In genomic region chr3:83098546-83099034, GRCm38 (mm10) we compare ENCODE assay signal across 9 mouse cellular contexts. TPM values are rescaled to one million over a fixed set of nuclear protein-coding genes. Genes with fewer than 3 reads are reported as not detected.
DNase-seq lines count a peak whose midpoint lies in the region; ATAC-seq and TF ChIP-seq lines count a peak whose summit lies in the region.
"Had no signal": no experiment of that assay in that cellular context is flagged by ENCODE, and none has a peak within 500 bp of the region (broad histone marks: within the 10 kb centered on the region; RNA-seq: fewer than 3 reads in every experiment).

No protein-coding gene starts in this region.

- H3K4me3 ChIP-seq in left cerebral cortex, adult 2 months: peak overlapping the region; percentile 23
- peak overlapping the region; percentile 4; the same call in 1 of the 2 replicates for H3K4me3 ChIP-seq in forebrain, embryonic 11.5 days (ENCODE audit: low read depth, low read length)
- H3K4me3 ChIP-seq in limb, embryonic 15.5 days: peak overlapping the region; percentile 15

- H3K4me1 ChIP-seq in forebrain, embryonic 11.5 days (replicated peaks; ENCODE audit: control insufficient read depth, insufficient read depth, low read length): peaks cover 9% of the 10 kb centered on the region; the same call in 1 of the 2 replicates
- peaks cover 6% of the 10 kb centered on the region; the same call in 1 of the 2 replicates for H3K4me1 ChIP-seq in limb, embryonic 15.5 days

- H3K27ac ChIP-seq in left cerebral cortex, adult 2 months: no peak overlapping the region
- peak overlapping the region; percentile 31; the same call in 1 of the 2 replicates for H3K27ac ChIP-seq in forebrain, embryonic 11.5 days (ENCODE audit: low read depth, low read length)
- no peak overlapping the region for H3K27ac ChIP-seq in limb, embryonic 15.5 days

- DNase-seq in left cerebral cortex, adult 2 months (ENCODE audit: extremely low spot score in 1 of 2, low spot score in 2 of 2): peak in 1 of 2 experiments; percentile 16
- no peak for DNase-seq in left cerebral cortex, postnatal 4 days
- DNase-seq in forebrain, embryonic 11.5 days (ENCODE audit: low spot score): peak; percentile 61
- peak; percentile 61 for DNase-seq in retina, embryonic 14.5 days (ENCODE audit: low spot score)
- DNase-seq in thymus, adult 18-20 months: no peak
- DNase-seq in testis, postnatal 10 days (ENCODE audit: low spot score): no peak

- no peak for TF ChIP-seq CTCF in left cerebral cortex, adult 2 months (IDR thresholded peaks at IDR 0.05)

- 3% methylated on average over 14 of the region's 14 CpGs for WGBS in forebrain, embryonic 11.5 days
- 19% methylated on average over 14 of the region's 14 CpGs for WGBS in limb, embryonic 15.5 days

- H3K36me3 ChIP-seq in forebrain, embryonic 11.5 days (ENCODE audit: control insufficient read depth, insufficient read depth, low read length): no peaks in the 10 kb centered on the region
- no peaks in the 10 kb centered on the region for H3K36me3 ChIP-seq in limb, embryonic 15.5 days

- H3K9ac ChIP-seq in forebrain, embryonic 11.5 days (ENCODE audit: low read length): peak overlapping the region; percentile 43; the same call in 1 of the 2 replicates
- no peak overlapping the region for H3K9ac ChIP-seq in limb, embryonic 15.5 days

- peak overlapping the region; percentile 45 for H3K4me2 ChIP-seq in forebrain, embryonic 11.5 days (ENCODE audit: low read depth, low read length, severe bottlenecking)
- peak overlapping the region; percentile 19; the same call in 1 of the 2 replicates for H3K4me2 ChIP-seq in limb, embryonic 15.5 days

- peaks cover 38% of the 10 kb centered on the region for H3K27me3 ChIP-seq in forebrain, embryonic 11.5 days (ENCODE audit: control insufficient read depth, insufficient read depth, low read length)
- H3K27me3 ChIP-seq in limb, embryonic 15.5 days: no peaks in the 10 kb centered on the region

- ATAC-seq in forebrain, embryonic 11.5 days (replicated peaks; ENCODE audit: low FRiP score): peak; percentile 85
- no peak for ATAC-seq in limb, embryonic 15.5 days (ENCODE audit: insufficient number of reproducible peaks, low FRiP score, low TSS enrichment, low read depth)
- no peak for ATAC-seq in CD4-positive, CD25-positive, alpha-beta regulatory T cell, adult 4 months

- intact Hi-C loops in left cerebral cortex, adult 2 months (cut with DNase I): no loop called here
- intact Hi-C loops in left cerebral cortex, postnatal 4 days (cut with DNase I): no loop called here

- no peaks in the 10 kb centered on the region for H3K9me3 ChIP-seq in forebrain, embryonic 11.5 days (ENCODE audit: control insufficient read depth, low read length)
- no peaks in the 10 kb centered on the region for H3K9me3 ChIP-seq in limb, embryonic 15.5 days

RNA-seq across cellular contexts. Expression of gene Dchs2, which starts 29.2 kb away (rescaled TPM):
- total RNA-seq in left cerebral cortex, adult 2 months (2021): 1 to 10 TPM; 2.6 to 4.2 TPM
- total RNA-seq in left cerebral cortex, postnatal 4 days (2021): 1 to 10 TPM; 5.3 to 7.7 TPM
- 0.05 TPM in 1 of 2 replicates, not detected in the other for polyA plus RNA-seq in forebrain, embryonic 11.5 days (2014; fragmentation: Nextera tagmentation; extraction: Ambion mirVana)
- 0.86 and 1.1 TPM in 2 replicates for polyA plus RNA-seq in limb, embryonic 15.5 days (2015; fragmentation: Nextera tagmentation; extraction: Ambion mirVana)
- not detected for polyA plus RNA-seq in CD4-positive, CD25-positive, alpha-beta regulatory T cell, adult 4 months (2017; shearing (Covaris generic))

RNA-seq across cellular contexts. Expression of gene Plrg1, which starts 43.3 kb away (rescaled TPM):
- total RNA-seq in left cerebral cortex, adult 2 months (2021): 10 to 100 TPM; 39.4 to 42.4 TPM
- 10 to 100 TPM; 58.6 to 60.0 TPM for total RNA-seq in left cerebral cortex, postnatal 4 days (2021)
- polyA plus RNA-seq in forebrain, embryonic 11.5 days (2014; fragmentation: Nextera tagmentation; extraction: Ambion mirVana): 129 and 135 TPM in 2 replicates
- 89.5 and 91.2 TPM in 2 replicates for polyA plus RNA-seq in limb, embryonic 15.5 days (2015; fragmentation: Nextera tagmentation; extraction: Ambion mirVana)
- 10 to 100 TPM; 61.2 to 64.4 TPM for polyA plus RNA-seq in CD4-positive, CD25-positive, alpha-beta regulatory T cell, adult 4 months (2017; shearing (Covaris generic))

RNA-seq across cellular contexts. Expression of gene Fgb, which starts 48.9 kb away (rescaled TPM):
- total RNA-seq in left cerebral cortex, adult 2 months (2021): not detected
- not detected for total RNA-seq in left cerebral cortex, postnatal 4 days (2021)
- not detected in 2 replicates for polyA plus RNA-seq in forebrain, embryonic 11.5 days (2014; fragmentation: Nextera tagmentation; extraction: Ambion mirVana)
- polyA plus RNA-seq in limb, embryonic 15.5 days (2015; fragmentation: Nextera tagmentation; extraction: Ambion mirVana): 0.27 and 1.4 TPM in 2 replicates
- not detected for polyA plus RNA-seq in CD4-positive, CD25-positive, alpha-beta regulatory T cell, adult 4 months (2017; shearing (Covaris generic))
- total RNA-seq: layer of hippocampus, postnatal 10 days had no signal

Comparison
In these comparisons a context has a peak if more than half of its experiments do, and no peak if none do; other contexts are left out.
1. DNase-seq: peak in forebrain, embryonic 11.5 days (single experiment) and retina, embryonic 14.5 days (single experiment); none in left cerebral cortex, postnatal 4 days (single experiment), thymus, adult 18-20 months (0 of 2) and testis, postnatal 10 days (single experiment).
2. Peak in every context shown above with its lines, with median percentiles within 50 percentile points of each other: H3K4me3 ChIP-seq.